Mouse (Mus musculus) erythroblast, adult 5-6 weeks (primary cell): ENCODE measurements around the gene Lancl3. TPM values are rescaled to one million over a fixed set of nuclear protein-coding genes. Genes with fewer than 3 reads are reported as not detected.
A peak's percentile ranks its signal among the peaks of the same experiment; 100 is the strongest.

Experiments
- ATAC-seq: replicated peaks from 2 replicates; pipeline ENCODE4 v1.8.0; 2016; ENCODE audit warnings: moderate number of reproducible peaks, mild to moderate bottlenecking, moderate TSS enrichment, inconsistent platforms; ENCODE audit not compliant: poor library complexity, low FRiP score, severe bottlenecking
- total RNA-seq, 2 experiments: library from RNA; stranded (forward) in 1 of 2; stranded (reverse) in 1 of 2; fragments of 150-400 nt in 1 of 2; fragments of 200-764, 138-1000 nt in 1 of 2; gene quantifications; 2 replicates each; pipeline versions ENCODE4 v1.2.3 to v1.2.4; 2015 to 2017; ENCODE audit warnings: low replicate concordance in 2 of 2

Gene Lancl3
- not detected in 2 replicates for total RNA-seq (2015; ENCODE audit: low replicate concordance)
- total RNA-seq (2017; ENCODE audit: low replicate concordance), result 0.60 and 0.70 TPM in 2 replicates

DNA sequence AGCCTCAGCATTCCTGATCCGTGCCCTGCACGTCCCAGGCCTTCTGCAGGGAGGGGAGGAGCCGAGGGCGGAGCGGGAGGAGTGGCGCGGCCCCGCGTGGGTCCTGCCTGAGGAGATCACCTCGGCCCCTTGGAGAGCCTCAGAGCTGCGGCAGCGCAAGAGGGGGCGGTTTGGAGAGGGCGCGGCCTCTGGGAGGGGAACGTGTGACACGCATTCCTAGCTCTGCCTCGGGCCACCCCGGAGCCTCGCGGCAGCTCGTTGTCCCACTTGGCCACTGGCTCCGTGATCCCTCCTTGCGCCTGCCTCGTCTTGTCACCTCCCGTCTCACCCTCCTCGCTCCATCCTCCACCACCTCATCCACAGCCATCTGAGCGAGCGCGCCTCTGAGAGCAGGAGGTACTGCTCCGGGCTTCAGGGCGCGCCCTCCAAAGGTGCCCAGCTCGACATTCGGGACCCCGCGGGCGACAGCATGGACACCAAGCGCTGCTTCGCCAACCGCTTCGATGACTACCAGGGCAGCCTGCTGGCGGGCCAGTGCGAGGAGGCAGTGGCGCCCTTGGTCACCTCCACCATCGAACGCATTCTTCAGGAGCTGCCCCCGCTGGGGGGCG lies at the start of gene Lancl3:
Lancl3 (plus strand) TSS at position 142 of the 611 bp plus-strand sequence.
- ATAC-seq, result no peak

GRCm38 (mm10) chrX:9179011-9179410 lies 20.7 kb upstream of the Lancl3 start:
- ATAC-seq, result no peak

- ATAC-seq, result no peak
These were observed 18.1 kb upstream of the Lancl3 start for GRCm38 (mm10) chrX:9181570-9181969.

- no peak for ATAC-seq
These were observed 747 bp downstream of the Lancl3 start for GRCm38 (mm10) chrX:9200380-9200917.

GRCm38 (mm10) chrX:9201954-9202353 lies 2.3 kb downstream of the Lancl3 start:
- ATAC-seq, result no peak

DNA sequence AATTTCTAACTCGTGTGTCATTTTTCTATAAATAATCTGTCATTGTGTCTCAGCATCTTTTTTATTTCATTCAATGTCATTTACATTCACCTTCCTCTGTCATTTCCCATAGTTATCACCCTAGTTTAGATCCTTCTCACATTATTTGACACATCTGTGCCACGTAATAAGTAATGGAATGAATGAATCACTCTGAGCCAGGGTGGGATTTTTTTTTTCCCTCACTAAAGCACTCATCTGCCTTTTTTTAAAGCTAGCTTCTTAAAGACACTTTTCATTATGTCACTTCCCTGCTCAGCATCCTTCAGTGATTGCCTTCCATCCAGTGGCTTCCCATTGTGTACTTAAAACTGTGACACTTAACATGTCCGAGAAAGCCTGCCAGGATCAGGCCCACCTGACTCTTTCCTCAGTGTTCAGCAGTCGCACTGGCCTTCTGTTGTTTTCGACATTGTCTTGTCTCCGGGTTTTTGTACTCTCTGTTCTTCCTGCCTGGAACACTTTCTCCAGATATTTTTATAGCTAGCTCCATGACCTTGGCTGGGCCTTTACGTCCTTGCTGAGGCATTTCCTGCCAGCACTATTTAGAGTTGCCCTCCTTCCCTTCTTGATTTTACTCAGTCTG lies 3.2 kb downstream of the Lancl3 start:
- ATAC-seq, result no peak

DNA sequence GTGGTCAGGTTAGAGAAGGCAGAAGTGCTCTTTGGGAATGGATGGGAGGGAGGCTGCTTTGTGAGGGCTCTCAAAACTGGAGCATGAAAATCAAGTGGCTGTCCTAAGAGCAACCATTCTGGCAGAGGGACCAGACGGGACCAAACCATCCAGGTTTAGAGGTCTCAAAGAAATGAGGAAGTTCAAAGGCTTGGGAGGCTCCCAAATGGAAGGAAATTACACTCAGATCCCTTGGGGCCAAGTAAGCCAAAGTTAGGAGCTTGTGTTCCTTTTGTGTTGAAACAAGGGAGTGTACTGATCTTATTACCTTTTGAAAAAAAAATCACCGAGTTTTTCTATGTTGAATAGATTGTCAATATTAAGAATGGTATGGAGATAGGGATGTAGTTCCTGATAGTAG lies 5.4 kb downstream of the Lancl3 start:
- ATAC-seq, result no peak

GRCm38 (mm10) chrX:9216244-9216643 lies 16.5 kb downstream of the Lancl3 start:
- no peak for ATAC-seq

DNA sequence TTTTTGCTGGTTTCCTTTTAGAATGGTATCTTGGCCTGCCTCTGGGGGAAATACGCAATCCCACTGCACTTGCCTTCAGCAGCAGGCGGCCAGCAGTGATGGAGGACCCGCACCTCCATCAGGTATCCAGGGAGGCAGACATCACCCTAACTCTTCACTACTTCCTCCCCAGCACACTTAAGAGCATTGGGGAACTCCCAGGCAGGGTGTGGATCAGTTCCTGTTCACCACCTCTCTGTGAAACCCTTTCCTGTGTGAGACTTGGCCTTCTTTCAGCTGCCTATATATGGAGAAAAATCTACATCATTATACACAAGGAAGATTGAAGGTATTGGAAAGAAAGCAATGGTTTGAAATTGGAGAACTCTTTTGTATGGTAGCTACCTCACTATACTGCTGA lies 19.9 kb downstream of the Lancl3 start:
- no peak for ATAC-seq

DNA sequence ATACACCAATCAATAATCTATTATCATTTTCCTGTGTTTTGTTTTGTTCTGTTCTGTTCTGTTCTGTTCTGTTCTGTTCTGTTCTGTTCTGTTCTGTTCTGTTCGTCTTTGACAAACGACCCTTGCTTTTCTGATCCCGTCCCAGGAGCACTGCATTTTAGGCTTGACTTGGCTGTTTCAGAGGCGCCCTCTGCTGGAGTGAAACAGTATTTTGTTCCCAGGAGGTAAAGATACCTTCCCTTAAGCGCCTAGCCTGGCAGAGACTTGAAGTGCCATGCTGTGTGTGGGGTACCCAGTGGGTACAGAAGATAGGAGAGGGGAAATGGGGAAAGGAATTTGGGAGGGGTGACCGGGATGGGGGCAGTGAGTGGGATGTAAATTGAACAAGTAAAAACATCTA lies 21.5 kb downstream of the Lancl3 start:
- peak; percentile 91 for ATAC-seq

DNA sequence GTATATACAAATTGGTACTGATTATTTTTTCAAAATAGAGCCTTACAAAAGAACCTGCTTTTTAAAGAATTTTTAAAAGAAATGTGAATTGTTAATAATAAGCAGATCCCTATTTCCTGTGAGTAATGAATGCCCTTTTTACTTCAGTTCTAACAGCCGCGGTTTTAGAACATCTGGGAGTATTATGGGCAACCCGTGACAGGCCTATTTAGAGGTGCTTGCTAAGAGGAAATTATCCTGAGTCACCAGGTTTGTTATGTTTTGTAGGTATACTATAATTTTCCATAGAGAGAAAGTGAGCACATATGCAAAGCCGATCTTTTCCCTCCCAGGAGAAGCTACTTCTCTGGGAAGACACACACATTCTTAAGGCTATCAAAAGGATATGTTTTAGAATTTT lies 22.0 kb downstream of the Lancl3 start:
- ATAC-seq, result no peak

GRCm38 (mm10) chrX:9222412-9223221 lies 22.9 kb downstream of the Lancl3 start:
- 0 out of 2 replicates have a peak, but pooled peaks have one; percentile 43 for ATAC-seq

DNA sequence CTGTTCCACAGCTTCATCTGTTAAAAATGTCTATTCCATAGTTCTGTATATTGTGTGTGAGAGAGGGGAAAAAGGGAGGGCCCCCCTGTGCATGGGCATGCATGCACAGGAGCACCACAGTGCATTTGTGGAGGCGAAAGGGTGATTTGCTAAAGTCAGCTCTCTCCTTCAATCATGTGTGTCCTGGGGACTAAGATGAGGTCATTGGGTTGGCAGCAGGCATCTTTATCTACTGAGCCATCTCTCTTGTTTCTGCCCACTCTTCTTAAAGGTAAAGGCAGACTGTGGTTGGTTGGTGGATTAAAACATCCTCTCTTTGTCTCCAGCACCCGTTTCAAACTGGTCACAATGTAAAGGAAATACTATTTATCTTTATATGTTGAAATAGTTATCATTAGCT lies 27.4 kb downstream of the Lancl3 start:
- no peak for ATAC-seq

GRCm38 (mm10) chrX:9240737-9241591 lies 41.3 kb downstream of the Lancl3 start:
- ATAC-seq, result no peak

- ATAC-seq, result no peak
These were observed 43.7 kb downstream of the Lancl3 start for GRCm38 (mm10) chrX:9243381-9243864.

DNA sequence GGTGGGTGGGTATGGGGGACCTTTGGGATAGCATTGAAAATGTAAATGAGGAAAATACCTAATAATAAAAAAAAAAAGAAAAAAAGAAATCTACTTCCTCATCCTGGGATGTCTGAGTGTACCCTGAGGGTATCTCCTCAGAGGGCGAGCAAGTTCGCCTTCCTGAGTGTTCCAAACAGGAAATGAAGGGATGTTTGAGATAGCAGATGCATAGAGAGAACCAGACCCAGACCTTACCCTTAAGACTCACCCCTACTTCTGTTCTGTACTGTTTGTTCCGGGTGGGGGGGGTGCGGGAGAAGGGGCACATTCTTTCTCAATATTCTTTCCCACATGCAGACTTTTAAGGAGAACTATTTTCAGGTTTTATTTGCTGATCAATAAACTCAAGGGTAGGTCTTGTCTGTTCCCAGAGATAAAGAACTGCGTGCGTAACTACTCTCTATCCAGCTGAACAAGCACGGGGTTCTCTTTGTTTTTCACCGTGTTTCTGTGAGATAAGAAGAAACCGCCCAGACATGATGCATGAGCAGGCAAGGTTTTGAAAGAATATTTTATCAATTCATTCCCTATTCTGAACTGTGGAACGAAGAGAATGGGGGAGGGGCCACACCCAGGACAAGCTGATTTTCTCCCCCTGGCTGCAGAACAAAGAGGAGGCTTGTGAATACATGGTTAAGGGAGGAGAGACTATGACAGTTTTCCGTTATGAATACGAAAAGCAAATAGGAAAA lies 45.1 kb downstream of the Lancl3 start:
- peak; percentile 92 for ATAC-seq

GRCm38 (mm10) chrX:9248911-9249310 lies 49.2 kb downstream of the Lancl3 start:
- ATAC-seq, result no peak

GRCm38 (mm10) chrX:9253990-9254389 lies 54.3 kb downstream of the Lancl3 start:
- ATAC-seq, result peak; percentile 86

GRCm38 (mm10) chrX:9254901-9255300 lies 55.2 kb downstream of the Lancl3 start:
- no peak for ATAC-seq
